Mouse (Mus musculus) spleen, adult 18-20 months (tissue): ENCODE measurements around the gene Aldh1l1.

Experiments
- DNase-seq, 2 experiments: peaks; one replicate each; pipeline ENCODE4 v3.0.0; 2022; ENCODE audit warnings: mixed read lengths in 2 of 2

Aldh1l1 gene

DNA sequence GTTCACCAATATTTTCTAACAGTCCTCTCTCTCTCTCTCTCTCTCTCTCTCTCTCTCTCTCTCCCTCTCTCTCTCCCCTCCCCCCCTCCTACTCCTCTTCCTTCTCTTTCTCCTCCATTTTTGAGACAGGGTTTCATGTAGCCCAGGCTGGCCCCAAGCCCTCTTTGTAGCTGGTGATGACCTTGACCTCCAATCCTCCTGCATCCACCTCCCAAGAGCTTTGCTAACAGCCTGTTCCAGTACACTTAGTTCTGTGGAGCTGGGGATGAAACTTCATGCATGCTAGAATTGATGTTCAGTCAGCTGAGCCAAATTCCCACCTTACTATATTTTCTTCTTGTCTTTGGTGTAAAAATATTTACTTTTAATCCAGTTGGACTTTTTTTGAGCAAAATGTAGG is 67.0 kb downstream of the Aldh1l1 start:
- DNase-seq, result no peak

DNA sequence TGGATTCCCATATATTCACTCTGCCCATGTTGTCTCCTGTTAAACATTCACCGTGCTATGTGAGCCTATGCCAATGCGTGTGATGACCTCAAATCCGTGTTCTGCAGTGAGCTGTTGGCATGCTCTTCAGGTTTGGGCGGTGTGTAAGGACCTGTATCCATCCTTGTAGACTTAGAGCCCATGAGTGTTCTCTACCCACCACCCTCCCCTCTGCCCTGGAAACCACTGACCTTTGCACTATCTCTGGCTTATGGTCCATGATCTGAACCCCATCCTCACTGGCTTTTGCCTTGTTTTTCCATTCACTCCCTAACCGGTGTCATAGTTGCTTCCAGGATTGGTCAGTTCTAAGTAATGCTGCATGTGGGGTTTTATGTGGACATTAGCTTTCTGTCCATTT is 67.5 kb downstream of the Aldh1l1 start:
- no peak for DNase-seq

DNA sequence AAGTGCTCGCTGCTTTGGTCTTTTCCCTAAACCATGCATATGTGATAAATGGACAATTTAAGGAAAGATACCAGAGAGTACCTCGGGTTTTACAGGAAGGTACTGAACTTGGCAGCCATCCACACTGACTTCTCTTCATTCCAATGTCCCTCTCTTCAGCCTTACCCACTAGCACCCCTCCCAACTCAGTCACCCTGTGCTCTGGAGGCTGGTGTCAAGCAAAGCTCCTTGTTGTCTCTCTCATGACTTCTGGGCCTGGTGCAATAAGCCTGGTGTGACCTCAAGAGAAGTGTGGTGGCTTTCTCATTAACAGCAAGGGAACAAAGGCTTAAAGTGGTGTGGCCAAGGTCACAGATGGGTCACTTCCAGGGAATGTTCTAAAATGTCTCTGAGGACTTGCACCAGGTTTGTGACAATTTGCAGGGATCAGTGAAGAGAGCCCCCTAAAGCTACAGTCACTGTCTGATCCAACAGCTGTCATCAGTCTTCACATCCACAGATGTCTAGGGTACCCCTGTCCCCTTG is 70.4 kb downstream of the Aldh1l1 start:
- DNase-seq, result no peak

DNA sequence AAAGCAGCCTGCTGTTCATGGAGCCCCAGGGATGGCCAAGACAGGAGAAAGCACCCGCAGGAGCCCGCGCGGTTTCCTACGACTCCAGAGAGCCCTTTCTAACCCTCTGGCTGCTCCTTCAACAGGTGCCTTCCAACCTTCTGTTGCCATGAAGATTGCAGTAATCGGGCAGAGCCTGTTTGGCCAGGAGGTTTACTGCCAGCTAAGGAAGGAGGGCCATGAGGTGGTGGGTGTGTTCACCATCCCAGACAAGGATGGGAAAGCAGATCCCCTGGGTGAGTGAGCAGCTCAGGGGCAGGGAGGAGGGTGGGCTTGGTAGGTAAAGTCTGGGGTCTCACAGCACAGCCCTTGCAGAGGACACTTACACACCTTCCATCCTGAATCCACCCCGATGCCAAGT is 70.8 kb downstream of the Aldh1l1 start:
- DNase-seq, result no peak

DNA sequence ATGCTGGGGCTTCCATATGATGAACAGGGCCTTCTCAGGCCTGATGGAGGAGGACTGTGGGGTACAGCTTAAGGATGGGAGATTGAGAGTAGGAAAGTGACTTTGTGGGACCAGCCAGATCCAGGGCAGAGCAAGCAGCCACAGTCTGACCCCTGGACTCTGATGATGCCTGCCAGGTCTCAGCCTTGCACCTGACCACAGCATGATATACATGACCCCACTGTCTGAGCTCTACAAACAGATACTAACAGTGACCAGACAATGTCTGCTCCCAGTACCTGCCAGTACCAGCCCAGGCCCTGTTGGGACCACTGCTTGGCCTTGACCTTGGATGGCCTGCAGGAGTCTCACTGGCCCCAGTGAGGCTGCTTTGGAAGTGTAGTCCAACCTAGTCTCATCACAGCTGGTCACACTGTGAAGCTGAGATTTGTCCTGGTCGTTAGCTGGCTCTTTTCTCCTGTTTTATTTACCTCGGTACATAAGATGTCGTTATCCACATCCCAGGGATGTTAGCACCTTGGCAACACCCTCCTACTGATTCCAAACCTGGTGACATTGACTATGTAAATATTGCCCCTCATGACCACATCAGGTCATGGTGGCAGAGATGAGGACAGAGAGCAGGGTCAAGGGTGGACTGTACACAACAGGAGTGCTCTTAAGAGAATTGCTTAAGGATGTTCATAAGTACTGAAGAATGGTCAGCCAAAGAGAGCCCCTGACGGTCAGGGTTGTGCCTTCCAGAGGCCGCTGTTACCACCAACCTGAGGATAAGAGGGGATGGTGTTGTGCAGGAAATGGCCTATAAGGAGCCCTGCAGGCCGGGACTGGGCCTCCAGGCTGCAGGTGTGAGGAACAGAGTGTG is 71.8 kb downstream of the Aldh1l1 start:
- no peak for DNase-seq

DNA sequence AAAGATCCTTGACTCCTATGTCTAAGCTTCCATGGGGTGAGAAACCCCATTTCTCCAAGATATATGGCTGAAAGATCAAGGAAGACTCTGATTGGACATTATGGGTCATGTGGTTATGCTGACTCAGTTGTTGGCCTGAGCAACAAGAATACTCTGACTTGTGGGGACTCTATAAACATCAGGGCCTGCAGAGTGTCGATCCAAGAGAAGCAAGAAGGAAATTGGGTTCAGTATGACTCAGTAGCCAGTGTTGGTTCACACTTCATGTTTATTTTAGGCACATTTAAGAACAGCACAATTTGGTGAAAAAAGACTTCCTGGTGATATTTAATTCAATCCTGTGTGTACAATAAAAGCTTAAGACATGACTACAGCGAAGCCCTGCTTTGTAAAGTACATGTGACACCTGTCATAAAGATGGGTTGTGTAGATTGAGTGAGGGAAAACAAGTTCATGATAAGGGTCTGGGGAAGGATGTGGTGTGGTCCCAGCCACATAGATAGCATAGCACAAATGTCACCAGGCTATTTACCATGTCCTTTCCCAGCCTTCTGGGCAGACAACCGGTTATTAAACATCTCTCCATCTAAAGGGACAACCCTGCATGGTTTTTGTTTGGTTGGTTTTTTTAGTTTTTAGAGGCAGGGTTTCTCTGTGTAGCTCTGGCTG is 74.3 kb downstream of the Aldh1l1 start:
- DNase-seq, result no peak

DNA sequence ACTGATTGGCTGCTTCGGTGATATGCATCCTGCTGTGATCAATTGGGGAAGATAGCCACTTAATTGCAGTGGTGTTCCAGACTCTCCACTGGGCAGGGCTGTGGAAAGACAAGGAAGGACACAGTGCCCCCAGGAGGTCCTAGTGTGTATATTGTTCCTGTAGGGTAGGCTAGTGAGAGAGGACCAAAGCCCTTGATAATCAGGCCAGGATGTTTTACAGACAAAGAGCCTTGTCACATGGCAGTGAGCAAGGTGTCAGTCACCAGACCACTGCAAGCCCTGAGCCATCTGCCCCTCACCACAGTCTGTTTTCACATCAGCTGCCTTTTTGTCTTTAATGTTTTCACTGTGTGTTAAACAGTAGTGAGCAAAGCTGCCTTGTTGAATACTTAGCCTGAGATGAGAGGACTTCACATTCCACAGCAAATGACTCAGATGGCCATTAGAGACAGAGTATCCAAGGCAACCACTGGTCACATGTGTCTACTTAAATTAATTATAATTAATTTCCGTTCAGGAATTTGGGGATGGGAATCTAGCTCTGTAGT is 75.1 kb downstream of the Aldh1l1 start:
- DNase-seq, result no peak

DNA sequence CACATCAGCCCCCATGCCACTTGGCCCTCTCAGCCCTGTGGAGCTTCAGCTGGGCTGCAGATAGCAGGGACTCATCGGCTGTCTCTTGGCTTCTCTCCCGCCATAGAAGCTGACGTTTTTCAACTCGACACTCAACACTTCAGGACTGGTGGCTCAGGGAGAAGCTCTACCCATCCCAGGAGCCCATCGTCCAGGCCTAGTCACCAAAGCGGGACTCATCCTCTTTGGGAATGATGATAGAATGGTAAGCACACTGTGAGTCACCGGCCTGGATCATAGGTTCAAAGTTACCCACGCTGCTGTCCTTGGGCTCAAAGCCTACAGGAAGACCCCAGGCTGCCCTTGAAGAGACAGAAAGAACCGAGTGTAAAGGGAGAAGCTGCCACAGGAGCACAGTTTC is 78.0 kb downstream of the Aldh1l1 start:
- no peak for DNase-seq

DNA sequence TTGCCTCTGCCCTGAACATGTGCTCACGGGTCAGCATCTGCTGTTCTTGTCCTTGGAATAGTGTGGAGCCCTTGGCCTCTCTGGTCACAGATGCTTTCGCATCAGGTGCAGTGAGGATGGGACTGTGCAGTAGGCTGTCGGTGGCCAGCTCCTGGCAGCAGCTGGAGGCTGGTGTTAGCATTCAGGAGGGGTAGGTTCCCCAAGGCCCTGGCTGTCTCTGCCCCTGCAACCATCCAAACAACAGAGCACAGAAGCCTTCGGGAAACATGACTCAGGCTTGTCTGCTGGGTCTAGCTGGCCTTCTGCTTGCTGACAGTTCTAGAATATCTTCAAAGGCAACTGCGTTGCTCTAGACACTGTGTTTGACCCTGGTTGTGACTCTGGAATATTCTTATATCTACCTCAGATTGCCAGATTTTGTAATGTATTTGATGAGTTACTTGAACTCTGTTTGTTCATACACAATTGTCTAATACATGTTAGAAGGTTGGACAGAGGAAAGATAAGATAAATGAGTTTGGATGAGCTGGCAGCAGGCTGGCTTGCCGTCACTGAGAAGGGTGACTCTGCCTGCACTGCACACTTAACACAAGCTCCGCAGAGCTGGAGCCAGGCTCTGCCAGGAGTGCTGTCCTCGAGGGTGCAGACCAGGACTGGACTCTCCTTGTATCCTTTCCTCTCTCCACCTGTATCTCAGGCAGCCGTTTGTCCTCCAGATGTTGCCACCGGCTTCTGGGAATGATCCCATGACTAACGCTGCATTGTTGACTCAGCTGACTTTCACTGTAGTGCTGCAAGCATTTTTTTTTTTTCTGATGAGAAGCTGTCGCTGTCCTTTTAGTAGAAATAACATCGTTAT is 79.4 kb downstream of the Aldh1l1 start:
- no peak for DNase-seq

DNA sequence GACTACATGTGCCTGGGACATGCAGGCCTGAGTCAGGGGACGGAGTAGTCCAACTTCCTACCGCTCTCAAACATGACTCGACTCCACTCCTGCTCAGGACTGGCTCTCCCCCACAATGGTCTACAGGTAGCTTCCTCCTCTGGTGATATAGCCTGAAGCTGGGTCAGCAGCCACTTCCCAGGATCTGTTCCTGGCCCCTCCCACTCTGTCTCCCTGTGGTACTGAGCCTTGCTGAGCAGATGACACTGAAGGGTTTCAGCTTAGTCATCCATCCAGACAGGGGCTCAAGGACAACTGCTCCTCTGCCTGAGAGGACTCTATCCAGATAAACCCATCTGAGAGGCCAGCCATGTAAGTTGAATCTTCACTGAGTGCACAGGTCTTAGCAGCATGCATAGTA is 81.3 kb downstream of the Aldh1l1 start:
- DNase-seq, result no peak

DNA sequence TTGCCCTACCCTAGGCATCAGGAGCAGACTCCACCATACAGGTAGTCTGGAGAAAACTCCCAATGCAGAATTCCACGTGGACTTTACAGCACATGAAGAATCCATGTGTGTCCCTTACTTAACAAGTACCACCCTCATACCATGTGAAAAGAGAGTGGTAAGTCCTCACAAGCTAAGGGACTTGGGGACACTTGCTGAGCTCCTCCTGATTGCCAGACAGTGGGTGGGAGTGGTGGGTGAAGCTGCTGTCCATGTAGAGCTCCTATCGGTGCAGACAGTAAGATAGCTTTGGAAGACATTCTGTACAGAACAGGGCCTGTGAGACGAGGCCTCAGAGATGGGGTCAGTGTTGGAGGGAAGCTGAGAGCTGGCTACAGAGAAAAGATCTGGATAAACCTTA is 81.7 kb downstream of the Aldh1l1 start:
- DNase-seq, result no peak

DNA sequence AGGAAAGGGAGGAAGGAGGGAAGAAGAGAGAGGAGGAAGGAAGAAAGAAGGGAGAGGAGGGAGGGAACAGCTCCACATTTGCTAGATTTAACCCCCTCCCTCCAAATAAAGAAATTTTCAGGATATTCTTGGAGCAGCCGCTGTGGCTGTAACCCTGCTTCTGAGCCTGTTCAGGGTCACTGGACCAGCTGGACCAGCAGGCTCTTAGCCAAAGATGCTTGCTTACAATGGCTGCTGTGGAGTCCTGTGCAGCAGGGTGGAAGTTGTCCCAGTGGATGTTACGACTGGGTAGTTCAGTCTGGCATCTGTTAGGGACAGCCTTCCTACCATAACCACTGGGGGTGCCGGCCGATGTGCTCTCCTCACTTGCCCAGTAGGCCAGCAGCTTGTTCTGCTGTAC is 82.5 kb downstream of the Aldh1l1 start:
- no peak for DNase-seq

DNA sequence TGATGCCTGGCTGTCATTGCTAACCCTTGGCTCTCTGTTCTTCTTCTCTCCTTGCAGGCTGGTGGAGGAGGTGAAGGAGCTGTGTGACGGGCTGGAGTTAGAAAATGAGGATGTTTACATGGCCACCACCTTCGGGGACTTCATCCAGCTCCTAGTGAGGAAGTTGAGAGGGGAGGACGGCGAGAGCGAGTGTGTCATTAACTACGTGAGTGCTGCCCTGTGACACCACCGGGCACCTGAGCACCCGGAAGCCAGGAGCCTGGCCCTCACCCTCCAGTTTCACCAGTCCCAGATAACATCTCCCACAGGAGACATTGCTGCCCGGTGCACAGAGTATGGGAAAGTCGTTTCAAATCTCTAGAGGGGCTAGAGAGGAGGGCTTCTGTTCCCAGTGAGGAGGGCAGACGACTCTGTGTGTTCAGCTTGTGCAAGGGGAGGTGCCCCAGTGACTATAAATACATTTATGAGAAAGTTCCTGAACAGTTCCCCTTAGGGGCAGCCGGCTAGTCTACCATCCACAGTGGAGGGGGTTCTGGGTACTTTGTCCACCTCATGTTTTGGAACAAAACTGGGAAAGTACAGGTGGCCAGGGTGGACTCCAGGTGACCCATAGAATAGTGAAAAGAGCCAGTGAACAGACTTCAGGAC is 83.6 kb downstream of the Aldh1l1 start:
- DNase-seq, result no peak

DNA sequence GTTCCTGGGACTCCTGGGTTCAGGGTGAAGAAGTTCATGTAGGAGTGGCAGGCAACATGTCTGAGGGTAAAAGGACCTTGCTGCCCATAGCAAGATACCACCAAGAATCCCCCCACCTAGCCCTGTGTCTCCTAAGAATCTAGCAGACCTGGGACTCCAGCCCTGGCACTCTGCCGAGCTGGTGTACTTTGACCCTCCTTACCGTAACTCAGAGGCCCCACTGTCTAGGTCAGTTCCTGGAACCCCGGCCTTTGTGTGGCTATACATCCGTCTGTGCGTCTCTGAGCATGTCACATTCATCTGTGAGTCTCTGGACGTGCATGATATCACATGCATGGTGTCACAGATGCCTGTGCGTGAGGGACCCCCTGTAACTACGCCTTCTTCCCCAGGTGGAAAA is 84.2 kb downstream of the Aldh1l1 start:
- DNase-seq, result no peak

DNA sequence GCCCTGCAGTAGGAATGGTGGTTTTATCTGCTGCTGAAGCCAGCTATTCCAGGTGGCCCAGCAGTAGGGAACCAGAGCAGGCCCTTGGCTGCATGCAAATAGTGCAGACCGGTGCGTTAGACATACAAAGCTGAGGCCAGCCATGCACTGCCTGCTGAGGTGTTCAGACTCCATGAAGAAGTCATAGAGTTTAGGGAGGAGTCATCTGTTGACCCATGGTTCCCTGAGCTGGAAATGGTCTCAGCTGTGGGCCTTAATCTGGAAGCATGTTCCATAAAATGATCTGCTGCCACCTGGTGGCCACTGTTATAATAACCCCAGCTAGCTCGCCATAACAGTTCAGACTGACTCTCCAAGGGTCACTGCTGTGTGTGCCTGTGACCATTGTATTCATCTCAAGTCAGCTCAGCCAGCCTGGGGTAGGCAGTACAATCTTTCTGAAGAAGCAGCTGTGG is 89.1 kb downstream of the Aldh1l1 start:
- peak; percentile 25 to 73 for DNase-seq

DNA sequence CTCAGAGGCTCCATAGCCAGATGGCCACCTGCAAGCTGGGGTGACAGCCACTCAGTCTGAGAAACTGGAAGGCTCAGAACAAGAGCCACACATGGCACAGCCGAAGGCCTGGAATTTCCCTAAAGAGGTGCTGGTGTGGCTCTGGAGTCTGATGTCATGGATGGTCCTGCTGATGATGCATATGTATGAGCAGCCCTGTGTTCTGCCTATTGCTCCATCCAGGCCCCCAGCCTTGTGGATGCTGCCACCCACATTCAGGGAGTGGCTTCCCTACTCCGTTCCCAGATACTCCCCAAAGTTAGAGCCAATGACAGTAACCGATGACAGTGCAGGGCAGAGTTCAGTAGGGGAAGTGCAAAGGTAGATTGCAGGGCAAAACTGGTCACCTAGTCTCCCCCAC is 91.9 kb downstream of the Aldh1l1 start:
- no peak for DNase-seq

DNA sequence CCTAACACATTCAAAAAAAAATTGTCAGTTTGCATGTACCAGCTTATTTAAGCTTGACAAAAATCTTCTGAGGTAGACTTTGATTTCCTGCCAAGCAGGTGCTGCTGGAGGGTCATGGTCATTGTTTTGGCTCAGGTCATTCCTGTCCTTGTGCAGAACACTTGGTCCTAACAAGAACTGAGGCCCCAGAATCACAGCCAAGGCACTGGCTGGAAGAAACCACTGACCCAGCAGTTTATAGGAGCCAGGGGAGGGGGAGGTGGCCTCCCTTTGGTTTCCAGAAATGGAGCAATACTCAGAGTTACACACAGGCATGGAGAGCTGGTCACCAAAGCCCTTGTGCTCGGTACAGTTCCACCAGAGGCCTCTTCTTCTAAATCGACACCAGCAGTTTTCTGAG is 96.1 kb downstream of the Aldh1l1 start:
- DNase-seq, result no peak

DNA sequence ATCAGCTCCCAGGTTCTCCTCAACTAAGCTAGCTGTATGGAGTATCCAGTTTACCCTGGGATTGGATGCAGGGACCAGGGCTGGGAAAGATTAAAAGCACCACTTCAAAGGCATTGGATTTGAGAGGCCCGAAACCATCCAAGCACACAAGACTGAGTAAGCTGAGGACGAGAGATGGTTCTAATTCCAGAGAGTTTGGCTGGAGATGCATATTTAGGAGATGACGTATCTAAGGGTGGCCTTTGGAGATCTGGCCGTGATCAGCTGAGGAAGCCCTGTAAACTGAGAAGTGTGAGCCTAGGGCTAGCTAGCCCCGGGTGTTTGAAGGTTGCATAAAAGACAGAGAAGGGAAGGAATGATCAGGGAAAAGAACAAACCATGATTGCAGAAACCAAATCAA is 101.9 kb downstream of the Aldh1l1 start:
- no peak for DNase-seq

DNA sequence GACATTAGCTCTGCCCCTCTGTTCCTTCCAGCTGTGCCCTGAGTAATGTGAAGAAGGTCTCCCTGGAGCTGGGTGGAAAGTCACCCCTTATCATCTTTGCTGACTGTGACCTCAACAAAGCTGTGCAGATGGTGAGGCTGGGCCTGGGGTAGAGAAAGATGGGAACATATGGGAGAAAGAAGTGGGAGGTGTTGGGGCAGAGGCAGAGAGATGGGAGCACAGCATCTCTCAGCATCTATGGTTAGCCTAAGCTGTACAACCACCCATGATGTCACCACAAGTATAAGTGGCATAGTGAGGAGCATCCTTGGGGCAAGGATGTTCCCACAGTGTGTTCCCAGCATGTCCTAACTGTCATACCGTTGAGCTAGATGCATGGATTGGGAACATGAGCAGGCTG is 104.5 kb downstream of the Aldh1l1 start:
- DNase-seq, result no peak

DNA sequence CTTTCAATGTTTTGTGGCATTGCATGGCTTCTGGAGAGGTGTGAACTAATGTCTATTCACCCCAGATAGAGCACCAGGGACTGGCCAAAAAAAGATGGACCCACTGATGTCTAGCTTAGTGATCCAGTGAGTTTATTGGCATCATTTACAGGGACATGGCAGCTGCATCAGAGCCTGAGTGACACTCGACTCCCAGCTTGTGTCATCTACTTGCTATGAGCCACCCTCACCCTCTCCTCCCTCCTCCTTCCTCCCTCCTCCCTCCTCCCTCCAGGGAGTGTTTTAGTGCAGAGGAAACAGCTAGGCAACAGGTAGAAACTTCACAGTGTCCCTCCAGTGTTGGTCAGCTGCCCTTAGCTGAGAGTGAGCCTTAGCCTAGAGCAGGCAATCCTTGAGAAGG is 108.7 kb downstream of the Aldh1l1 start:
- no peak for DNase-seq

DNA sequence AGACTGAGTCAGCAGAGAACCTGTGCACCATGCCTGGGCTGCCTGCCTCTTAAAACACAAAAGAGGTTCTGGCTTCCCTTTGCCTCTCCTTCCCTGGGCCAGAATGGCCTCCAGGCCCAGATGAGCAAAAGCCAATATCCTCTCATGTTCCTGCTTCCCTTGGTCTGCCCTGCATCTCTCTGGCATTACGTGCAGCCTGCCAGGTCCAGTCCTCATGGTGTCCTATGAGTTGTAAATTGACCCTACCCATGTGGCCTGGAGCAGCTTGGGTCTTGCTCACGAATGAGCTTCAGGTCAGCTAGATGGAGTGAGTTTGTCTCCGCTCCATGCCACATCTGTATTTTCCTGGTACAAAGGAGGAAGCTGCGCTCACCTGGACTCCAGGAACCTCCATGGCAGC is 110.8 kb downstream of the Aldh1l1 start:
- no peak for DNase-seq

DNA sequence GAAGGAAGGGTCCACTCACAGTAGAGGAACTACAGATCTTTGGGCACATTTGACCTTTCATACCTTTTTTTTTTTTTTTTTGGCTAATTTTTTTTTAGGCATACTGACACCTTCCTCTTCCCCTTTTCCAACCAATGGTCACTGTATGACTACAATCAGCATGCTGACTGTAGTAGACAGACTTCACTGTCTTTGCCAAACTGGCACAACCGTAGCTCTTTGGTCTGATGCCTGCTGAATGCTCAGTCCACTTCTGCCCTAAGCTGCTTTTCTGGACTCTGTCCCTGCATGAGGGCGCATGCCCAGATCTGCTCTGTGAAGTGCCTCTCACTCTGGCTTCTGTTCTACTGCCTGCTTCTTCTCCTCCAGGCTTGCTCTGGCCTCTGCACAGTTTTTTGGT is 111.4 kb downstream of the Aldh1l1 start:
- DNase-seq, result no peak
